Mouse (Mus musculus): Measurements from ENCODE around the gene Zfp661. TPM values are rescaled to one million over a fixed set of nuclear protein-coding genes. Genes with fewer than 3 reads are reported as not detected.

Zfp661 gene
- polyA plus RNA-seq, 1 experiment from 2014 or later: 2.5 TPM

DNA sequence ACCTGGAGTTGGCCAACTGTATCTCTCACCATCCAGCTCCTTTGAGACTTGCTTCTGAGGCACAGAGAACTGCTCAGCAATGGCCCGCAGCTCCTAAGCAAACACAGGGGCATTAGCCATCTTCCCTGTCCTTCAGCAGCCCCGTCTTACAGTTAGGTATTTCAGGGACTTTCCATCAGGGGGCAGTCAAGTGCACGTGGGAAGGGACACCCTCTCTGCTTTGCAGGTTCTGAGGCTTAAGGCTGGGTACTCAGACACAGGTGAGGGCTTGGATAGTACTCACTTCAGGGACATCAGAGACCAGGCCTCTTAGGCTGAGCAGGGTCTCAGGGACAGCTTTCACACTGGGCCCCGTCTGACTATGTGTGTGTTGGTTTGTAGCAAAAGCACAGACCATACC lies 47.4 kb downstream of the Zfp661 start:
- Histone ChIP-seq H3K4me3 (ENCODE audit: low read length) (no peak overlapping the region), H3K36me3 (ENCODE audit: control insufficient read depth, insufficient read depth) (no peaks in the 10 kb centered on the region), H3K9me3 (replicated peaks; ENCODE audit: control insufficient read depth, low read length) (no peaks in the 10 kb centered on the region), H3K27me3 (ENCODE audit: control insufficient read depth, insufficient read depth, low read length) (peaks cover 37% of the 10 kb centered on the region), H3K4me2 (ENCODE audit: low read depth, low read length) (no peak overlapping the region), H3K9ac (ENCODE audit: low read length) (no peak overlapping the region), H3K27ac (ENCODE audit: low read length) (no peak overlapping the region), H3K4me1 (ENCODE audit: control insufficient read depth, insufficient read depth, low read length) (no peaks in the 10 kb centered on the region)
- ATAC-seq (replicated peaks; ENCODE audit: extremely low read depth, insufficient read depth, low FRiP score): no peak
- WGBS: 24% methylated on average over 4 of the region's 4 CpGs

DNA sequence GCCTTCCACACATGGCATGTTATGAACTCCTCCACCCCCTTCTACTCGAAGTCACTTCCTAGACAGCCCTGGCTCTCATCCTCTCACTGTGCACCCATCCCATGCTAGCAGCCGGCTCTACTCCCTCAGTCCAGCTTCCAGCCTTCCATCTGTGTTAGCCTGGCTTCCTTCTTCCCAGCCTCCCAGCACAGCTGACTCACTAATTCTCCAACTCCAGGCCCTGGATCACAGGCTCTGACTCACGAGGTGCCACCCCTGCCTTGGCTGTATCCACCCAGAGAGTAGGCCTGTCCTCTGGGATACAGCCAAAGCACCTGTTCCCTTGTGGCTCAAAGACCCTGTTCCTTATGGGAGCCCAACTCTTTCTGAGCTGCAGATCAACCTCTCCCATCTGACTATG lies 49.3 kb downstream of the Zfp661 start:
- Histone ChIP-seq H3K36me3 (ENCODE audit: control insufficient read depth, insufficient read depth) (no peaks in the 10 kb centered on the region), H3K27ac (ENCODE audit: low read length) (no peak overlapping the region), H3K27me3 (ENCODE audit: control insufficient read depth, insufficient read depth, low read length) (peaks cover 33% of the 10 kb centered on the region), H3K9me3 (replicated peaks; ENCODE audit: control insufficient read depth, low read length) (no peaks in the 10 kb centered on the region), H3K4me2 (ENCODE audit: low read depth, low read length) (no peak overlapping the region), H3K4me3 (ENCODE audit: low read length) (no peak overlapping the region), H3K9ac (ENCODE audit: low read length) (no peak overlapping the region), H3K4me1 (ENCODE audit: control insufficient read depth, insufficient read depth, low read length) (no peaks in the 10 kb centered on the region)
- WGBS: 55% methylated on average over 3 of the region's 3 CpGs
- no peak for ATAC-seq (replicated peaks; ENCODE audit: extremely low read depth, insufficient read depth, low FRiP score)

DNA sequence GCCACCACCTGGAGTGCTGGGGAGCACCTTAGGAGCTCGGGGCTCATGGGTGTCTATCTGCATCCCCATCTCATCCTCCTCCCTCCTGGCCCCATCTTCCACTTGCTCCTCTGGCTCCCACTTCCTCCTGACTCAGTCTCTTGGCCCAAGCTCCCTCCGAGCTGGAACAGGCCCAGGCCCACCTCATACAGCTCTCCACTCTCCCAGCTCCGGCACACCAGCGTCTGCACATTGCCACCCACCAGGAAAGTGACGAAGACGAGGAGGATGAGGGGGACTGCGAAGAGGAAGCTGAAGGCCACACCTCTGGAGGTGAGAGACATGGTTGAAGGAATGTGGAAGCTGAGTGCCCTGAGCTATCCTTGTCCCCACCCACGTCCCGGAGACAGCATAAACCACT lies 51.5 kb downstream of the Zfp661 start:
- Histone ChIP-seq H3K36me3 (ENCODE audit: control insufficient read depth, insufficient read depth) (no peaks in the 10 kb centered on the region), H3K4me1 (ENCODE audit: control insufficient read depth, insufficient read depth, low read length) (no peaks in the 10 kb centered on the region), H3K4me2 (ENCODE audit: low read depth, low read length) (no peak overlapping the region), H3K27me3 (ENCODE audit: control insufficient read depth, insufficient read depth, low read length) (peaks cover 14% of the 10 kb centered on the region), H3K27ac (ENCODE audit: low read length) (no peak overlapping the region), H3K9me3 (replicated peaks; ENCODE audit: control insufficient read depth, low read length) (no peaks in the 10 kb centered on the region), H3K4me3 (ENCODE audit: low read length) (no peak overlapping the region), H3K9ac (ENCODE audit: low read length) (no peak overlapping the region)
- 71% methylated on average over 9 of the region's 9 CpGs for WGBS
- no peak for ATAC-seq (replicated peaks; ENCODE audit: extremely low read depth, insufficient read depth, low FRiP score)

DNA sequence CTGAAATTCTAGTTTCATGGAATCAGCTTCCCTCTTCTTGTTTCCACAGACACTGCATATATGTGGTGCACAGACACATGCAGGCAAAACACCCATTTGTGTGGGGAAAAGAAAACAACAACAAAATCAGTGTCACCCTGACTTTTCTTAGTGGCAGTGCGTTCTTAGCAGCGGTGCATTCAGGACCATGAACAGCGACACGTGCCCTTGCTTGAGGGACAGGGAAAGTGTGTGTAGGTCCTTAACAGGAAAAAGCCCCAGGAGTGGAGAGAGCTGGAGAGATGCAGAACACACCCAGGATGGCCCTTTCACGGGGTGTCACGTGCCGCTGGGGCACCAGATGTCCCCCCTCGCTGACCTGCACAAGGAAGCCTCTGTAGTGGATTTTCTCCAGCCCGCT lies 54.5 kb downstream of the Zfp661 start:
- WGBS: 14% methylated on average over 9 of the region's 9 CpGs
- Histone ChIP-seq H3K9me3 (replicated peaks; ENCODE audit: control insufficient read depth, low read length) (no peaks in the 10 kb centered on the region), H3K4me3 (ENCODE audit: low read length) (no peak overlapping the region), H3K27me3 (ENCODE audit: control insufficient read depth, insufficient read depth, low read length) (no peaks in the 10 kb centered on the region), H3K36me3 (ENCODE audit: control insufficient read depth, insufficient read depth) (no peaks in the 10 kb centered on the region), H3K27ac (ENCODE audit: low read length) (no peak overlapping the region), H3K9ac (ENCODE audit: low read length) (no peak overlapping the region), H3K4me2 (ENCODE audit: low read depth, low read length) (no peak overlapping the region), H3K4me1 (ENCODE audit: control insufficient read depth, insufficient read depth, low read length) (no peaks in the 10 kb centered on the region)
- no peak for ATAC-seq (replicated peaks; ENCODE audit: extremely low read depth, insufficient read depth, low FRiP score)

DNA sequence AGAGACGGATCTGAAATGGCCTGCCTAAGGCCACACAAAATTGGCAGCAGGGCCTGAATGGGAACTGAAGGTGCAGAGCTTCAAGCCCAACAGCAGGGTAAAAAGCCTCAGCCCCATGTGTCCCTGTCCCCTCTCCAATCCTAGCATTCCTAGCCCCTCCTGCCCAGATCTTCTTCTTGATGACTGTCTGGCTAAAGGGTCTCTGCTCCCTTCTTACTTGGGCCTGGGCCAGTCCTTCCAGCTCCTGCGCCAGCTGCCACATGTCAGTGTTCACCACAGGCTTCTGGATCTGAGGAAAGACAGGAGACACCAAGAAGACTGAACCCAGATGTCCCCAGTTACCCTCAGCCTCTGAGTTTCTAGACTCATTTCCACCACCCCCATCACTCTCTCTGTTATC lies 55.3 kb downstream of the Zfp661 start:
- no peak overlapping the region for H3K9ac ChIP-seq (ENCODE audit: low read length)
- H3K4me3 ChIP-seq (ENCODE audit: low read length): no peak overlapping the region
- WGBS: 92% methylated on average over 2 of the region's 2 CpGs
- no peak overlapping the region for H3K4me2 ChIP-seq (ENCODE audit: low read depth, low read length)
- no peak overlapping the region for H3K27ac ChIP-seq (ENCODE audit: low read length)
- H3K27me3 ChIP-seq (ENCODE audit: control insufficient read depth, insufficient read depth, low read length): no peaks in the 10 kb centered on the region
- no peaks in the 10 kb centered on the region for H3K36me3 ChIP-seq (ENCODE audit: control insufficient read depth, insufficient read depth)
- no peaks in the 10 kb centered on the region for H3K9me3 ChIP-seq (replicated peaks; ENCODE audit: control insufficient read depth, low read length)
- H3K4me1 ChIP-seq (ENCODE audit: control insufficient read depth, insufficient read depth, low read length): no peaks in the 10 kb centered on the region
- ATAC-seq (replicated peaks; ENCODE audit: extremely low read depth, insufficient read depth, low FRiP score): no peak

DNA sequence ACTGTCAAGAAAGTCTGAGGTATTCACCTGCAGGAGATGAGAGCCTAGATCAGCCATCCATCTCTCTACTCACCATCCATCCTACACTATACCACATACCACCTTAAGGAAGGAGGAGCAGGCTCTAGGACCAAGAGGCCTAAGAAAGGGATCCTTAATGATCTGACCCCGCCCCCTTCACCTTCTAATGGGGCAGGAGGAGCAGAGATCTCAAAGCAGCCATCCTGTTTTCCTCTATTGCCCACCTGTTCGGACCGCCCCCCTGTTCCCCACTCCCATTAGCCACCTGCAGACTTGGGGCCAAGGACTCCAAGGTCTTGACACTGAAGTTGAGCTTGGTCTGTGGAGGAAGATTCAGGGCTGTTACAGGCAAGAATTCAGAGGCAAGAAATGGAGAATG lies 56.5 kb downstream of the Zfp661 start:
- Histone ChIP-seq H3K4me1 (ENCODE audit: control insufficient read depth, insufficient read depth, low read length) (no peaks in the 10 kb centered on the region), H3K36me3 (ENCODE audit: control insufficient read depth, insufficient read depth) (no peaks in the 10 kb centered on the region), H3K27me3 (ENCODE audit: control insufficient read depth, insufficient read depth, low read length) (no peaks in the 10 kb centered on the region), H3K27ac (ENCODE audit: low read length) (no peak overlapping the region), H3K4me2 (ENCODE audit: low read depth, low read length) (no peak overlapping the region), H3K4me3 (ENCODE audit: low read length) (no peak overlapping the region), H3K9me3 (replicated peaks; ENCODE audit: control insufficient read depth, low read length) (no peaks in the 10 kb centered on the region), H3K9ac (ENCODE audit: low read length) (no peak overlapping the region)
- ATAC-seq (replicated peaks; ENCODE audit: extremely low read depth, insufficient read depth, low FRiP score): no peak
- WGBS: 62% methylated on average over 3 of the region's 3 CpGs

DNA sequence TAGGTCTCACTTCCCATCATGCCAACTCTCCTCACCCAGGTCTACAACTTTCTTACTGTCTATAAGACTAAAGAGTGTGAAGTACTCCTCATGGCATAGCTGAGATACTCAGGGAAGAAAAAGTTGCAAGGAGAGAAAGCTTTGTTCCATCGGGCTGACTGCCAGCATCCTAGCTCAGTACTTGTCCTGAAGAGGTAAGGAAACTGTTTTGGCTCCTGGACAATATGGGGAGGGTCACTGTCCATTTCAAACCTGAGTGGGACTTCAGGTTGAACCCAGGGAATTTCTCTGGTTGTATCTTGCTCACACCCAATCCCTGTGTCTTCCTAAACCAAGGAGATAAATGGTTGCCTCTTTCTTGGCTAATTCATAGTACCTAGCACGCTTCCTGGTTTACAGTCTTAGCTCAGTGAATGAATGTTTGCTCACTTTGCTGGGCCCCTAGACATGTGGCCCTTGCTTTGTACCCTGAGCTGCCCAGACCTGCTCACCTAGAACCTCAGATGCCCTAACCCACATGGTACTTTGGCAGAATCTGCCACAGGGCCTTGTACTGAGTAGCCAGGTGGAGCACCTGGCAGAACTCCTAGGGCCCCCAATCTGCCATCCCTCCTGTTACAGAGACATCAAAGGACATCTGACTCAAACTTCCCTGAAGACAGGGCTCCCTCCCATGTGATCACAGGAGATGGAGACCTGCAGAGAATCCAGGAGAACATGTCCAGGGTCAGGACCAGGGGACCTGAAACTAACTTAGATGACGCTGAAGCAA lies 61.7 kb downstream of the Zfp661 start:
- peaks cover 3% of the 10 kb centered on the region; the same call in 1 of the 2 replicates for H3K4me1 ChIP-seq (ENCODE audit: control insufficient read depth, insufficient read depth, low read length)
- no peaks in the 10 kb centered on the region for H3K36me3 ChIP-seq (ENCODE audit: control insufficient read depth, insufficient read depth)
- WGBS: 76% methylated on average over 3 of the region's 3 CpGs
- ATAC-seq (replicated peaks; ENCODE audit: extremely low read depth, insufficient read depth, low FRiP score): no peak
- no peaks in the 10 kb centered on the region for H3K27me3 ChIP-seq (ENCODE audit: control insufficient read depth, insufficient read depth, low read length)
- H3K4me2 ChIP-seq (ENCODE audit: low read depth, low read length): no peak overlapping the region
- H3K4me3 ChIP-seq (ENCODE audit: low read length): no peak overlapping the region
- no peak overlapping the region for H3K9ac ChIP-seq (ENCODE audit: low read length)
- H3K27ac ChIP-seq (ENCODE audit: low read length): no peak overlapping the region
- no peaks in the 10 kb centered on the region for H3K9me3 ChIP-seq (replicated peaks; ENCODE audit: control insufficient read depth, low read length)

Other genes with a start within 250 kb of the Zfp661 start
- gene Astl, start 248.5 kb downstream of the Zfp661 start, polyA plus RNA-seq (2015; fragmentation: Nextera tagmentation; extraction: Ambion mirVana): not detected in 2 replicates
- gene Adra2b, start 223.9 kb downstream of the Zfp661 start, polyA plus RNA-seq (2015; fragmentation: Nextera tagmentation; extraction: Ambion mirVana): 1.3 and 1.4 TPM in 2 replicates
- 0.35 and 0.44 TPM in 2 replicates for gene Gpat2, start 161.9 kb downstream of the Zfp661 start, polyA plus RNA-seq (2015; fragmentation: Nextera tagmentation; extraction: Ambion mirVana)
- 27.8 and 31.8 TPM in 2 replicates for gene Fahd2a, start 142.5 kb downstream of the Zfp661 start, polyA plus RNA-seq (2015; fragmentation: Nextera tagmentation; extraction: Ambion mirVana)
- 1.3 and 2.0 TPM in 2 replicates for gene Kcnip3, start 65.0 kb downstream of the Zfp661 start, polyA plus RNA-seq (2015; fragmentation: Nextera tagmentation; extraction: Ambion mirVana)
- 0.21 and 0.34 TPM in 2 replicates for gene Prom2, start 45.6 kb downstream of the Zfp661 start, polyA plus RNA-seq (2015; fragmentation: Nextera tagmentation; extraction: Ambion mirVana)
- 133 and 143 TPM in 2 replicates for gene Mrps5, start 128 bp upstream of the Zfp661 start, polyA plus RNA-seq (2015; fragmentation: Nextera tagmentation; extraction: Ambion mirVana)
- 4.1 and 4.8 TPM in 2 replicates for gene Mal, start 69.6 kb upstream of the Zfp661 start, polyA plus RNA-seq (2015; fragmentation: Nextera tagmentation; extraction: Ambion mirVana)
- 9.5 and 9.9 TPM in 2 replicates for gene Mall, start 142.8 kb upstream of the Zfp661 start, polyA plus RNA-seq (2015; fragmentation: Nextera tagmentation; extraction: Ambion mirVana)
- 19.1 and 23.7 TPM in 2 replicates for gene Nphp1, start 201.8 kb upstream of the Zfp661 start, polyA plus RNA-seq (2015; fragmentation: Nextera tagmentation; extraction: Ambion mirVana)
- gene Mtln, start 205.4 kb upstream of the Zfp661 start, polyA plus RNA-seq (2015; fragmentation: Nextera tagmentation; extraction: Ambion mirVana): 34.0 and 39.0 TPM in 2 replicates
- gene Bub1, start 244.8 kb upstream of the Zfp661 start, polyA plus RNA-seq (2015; fragmentation: Nextera tagmentation; extraction: Ambion mirVana): 39.0 and 42.9 TPM in 2 replicates

All from heart, embryonic 16.5 days (tissue).